Mouse (Mus musculus) cerebellum, adult 11-12 months (tissue): ENCODE measurements around the gene Zfp511.

ENCODE experiments used
- DNase-seq: peaks from one replicate; pipeline ENCODE4 v3.0.0; 2022

Gene Zfp511

DNA sequence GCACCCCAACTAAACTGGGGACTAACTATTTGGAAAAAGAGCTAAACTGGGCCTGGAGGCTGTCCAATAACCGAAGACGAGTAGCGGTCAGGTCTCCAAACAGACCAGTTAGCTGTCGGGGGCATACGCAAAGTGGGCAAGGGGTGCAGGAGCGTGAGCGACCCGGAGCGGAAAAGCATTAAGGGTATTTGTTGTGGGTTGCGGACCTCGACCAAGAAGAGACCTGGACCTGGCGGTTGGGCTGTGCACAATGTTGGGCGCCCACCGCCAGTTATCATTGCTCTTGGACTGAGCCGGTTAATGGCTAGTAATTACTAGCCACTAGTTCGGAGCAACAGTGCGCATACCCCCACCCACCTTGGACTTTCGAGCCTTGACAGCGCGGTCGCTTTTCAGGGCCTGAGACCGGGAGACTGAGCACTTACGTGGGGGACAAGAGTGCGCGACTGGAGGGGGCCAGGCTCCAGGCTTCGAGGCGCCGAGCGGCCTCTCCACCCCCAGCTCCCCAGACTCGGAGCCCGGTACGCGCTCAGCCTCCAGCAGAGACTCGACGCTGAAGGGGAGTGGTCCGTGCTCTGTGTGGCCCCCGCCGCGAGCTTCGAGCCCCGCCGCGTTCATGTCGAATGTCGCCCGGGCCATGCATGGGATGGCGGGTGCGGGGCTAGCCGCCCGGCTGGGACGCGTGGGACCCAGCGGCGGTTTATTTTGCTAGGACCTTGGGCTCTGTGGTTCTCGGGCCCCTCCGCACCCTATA lies 12.3 kb downstream of the Zfp511 start, which contains the start of gene Msx3:
Gene Msx3 (minus strand): TSS at position 729 of the 754 bp plus-strand sequence.
- DNase-seq = no peak

DNA sequence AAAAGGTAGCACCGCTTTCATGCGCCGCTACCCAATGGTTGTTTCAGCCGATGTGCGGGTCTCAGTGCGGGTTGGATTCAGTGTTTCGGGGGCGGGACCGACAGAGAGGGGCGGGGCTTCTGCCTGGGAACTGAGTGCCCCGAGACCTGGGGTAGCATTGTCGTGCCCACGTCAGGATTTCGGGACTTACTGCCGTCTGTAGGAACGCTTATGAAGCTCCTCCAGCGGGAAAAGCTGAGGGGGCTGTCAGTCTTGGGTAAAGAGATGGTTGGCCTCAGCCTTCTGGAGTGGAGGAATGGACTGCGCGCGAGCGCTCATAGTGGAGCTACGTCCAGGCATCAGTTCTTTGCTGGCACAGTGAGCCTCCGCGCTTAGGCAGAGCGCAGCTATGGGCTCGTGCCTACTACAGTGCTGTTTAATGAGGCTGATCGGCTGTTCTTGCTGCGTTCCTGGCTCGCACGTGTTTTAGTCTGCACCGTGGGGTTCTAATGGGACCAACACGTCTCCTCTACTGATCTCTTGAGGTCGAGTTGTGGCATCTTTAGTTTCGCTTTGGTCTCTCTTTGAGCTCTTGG lies 13.0 kb downstream of the Zfp511 start:
- DNase-seq = no peak

DNA sequence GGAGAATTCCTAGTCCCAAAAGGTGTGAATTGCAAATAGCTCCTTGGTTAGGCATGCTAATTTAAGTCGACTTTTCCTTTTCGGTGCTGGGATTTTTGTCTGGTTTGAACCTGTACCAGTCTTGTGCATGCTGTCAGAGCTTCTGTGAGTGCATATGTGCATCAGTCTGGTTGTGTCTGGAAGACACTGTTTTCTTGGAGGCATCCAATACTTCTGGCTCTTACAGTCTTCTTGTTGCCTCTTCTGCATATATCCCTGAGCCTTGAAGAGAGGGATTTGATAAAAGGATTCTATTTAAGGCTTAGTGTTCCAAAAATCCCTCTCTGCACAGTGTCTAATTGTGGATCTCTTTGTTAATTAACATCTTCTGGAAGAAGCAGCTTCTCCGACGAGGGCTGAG lies 17.9 kb downstream of the Zfp511 start:
- DNase-seq = no peak

DNA sequence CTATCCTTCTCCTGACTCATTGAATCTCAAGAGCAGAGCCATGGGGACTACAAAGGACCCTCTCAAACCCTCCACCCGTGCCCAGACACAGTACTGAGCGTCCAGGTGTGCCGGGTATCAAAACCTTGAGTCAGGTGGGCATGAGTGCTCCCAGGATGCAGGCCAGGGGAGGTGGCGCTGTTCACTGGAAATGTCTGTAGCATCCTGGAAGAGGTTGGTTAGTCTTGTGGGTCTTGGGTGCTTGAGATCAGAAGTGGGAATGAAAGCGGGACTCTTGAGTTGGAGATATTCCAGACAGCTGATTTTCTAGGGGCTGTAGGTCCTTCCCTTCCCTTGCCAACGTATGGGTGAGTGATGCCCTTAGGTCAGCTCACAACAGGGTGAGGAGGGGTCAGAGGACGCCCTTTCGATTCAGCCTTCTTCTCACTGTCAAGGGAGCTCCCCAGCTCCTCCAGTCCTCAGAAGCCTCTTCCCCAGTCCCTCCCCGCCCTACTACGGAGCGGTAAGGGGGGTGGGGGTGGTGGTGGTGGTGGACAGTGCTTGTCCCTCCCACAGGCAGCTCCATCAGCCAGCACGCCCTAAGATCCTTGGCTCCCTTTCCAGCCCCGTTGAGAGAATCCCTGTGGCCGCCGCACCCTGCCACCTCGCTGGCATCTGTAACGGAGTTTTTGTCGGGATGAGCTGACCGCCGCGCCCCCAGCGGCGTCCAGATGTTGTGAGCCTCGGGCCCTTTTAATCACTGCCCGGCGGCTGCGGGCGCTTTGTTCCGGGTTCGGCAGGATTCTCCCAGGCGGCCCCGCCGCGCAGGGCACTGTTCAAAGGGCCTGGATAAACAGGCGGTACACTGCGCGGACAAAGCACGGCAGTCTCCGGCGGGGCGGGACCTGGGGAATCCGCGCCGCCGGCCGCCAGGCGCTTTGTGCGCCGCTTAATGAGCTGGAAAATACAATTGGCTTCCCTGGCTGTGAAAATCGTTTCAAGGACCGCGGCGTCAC lies 21.5 kb downstream of the Zfp511 start:
- DNase-seq = no peak

DNA sequence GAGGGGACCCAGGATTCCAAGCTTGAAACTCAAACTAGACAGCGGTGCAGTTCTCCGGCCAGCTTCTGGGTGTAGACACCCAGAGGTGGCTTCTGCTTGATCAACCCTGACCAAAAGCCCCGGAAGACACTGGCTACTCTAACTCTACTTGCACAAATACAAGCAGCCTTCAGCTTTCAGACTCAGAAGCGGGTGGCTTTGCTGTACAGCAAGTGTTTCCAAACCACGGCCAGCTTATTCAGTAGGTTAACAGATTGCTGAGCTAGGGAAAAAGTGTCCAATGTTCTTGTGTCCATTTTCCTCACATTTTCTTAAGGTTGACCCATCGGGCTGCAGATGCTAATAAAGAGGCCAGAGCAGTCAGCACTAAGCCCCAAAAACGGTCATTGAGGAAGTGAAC lies 22.3 kb downstream of the Zfp511 start:
- no peak for DNase-seq

DNA sequence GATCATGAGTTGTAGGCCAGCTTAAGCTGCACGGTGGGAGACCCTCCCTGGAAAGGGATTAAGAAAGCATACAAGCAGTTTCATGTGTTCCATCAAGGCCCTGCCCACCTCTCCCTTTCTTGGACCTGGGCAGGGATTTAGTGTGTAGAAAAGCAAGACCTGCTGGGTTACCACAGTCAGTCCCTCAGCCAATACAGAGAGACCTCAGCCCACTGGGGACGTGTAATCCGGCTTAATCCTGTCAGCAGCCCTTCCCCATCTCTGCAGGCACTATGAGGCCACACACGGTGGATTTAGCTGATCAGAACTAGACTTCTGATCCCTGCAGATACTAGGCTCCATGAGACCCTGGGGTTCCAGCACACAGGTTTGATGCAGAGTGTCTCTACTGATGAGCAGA lies 23.4 kb downstream of the Zfp511 start:
- no peak for DNase-seq

DNA sequence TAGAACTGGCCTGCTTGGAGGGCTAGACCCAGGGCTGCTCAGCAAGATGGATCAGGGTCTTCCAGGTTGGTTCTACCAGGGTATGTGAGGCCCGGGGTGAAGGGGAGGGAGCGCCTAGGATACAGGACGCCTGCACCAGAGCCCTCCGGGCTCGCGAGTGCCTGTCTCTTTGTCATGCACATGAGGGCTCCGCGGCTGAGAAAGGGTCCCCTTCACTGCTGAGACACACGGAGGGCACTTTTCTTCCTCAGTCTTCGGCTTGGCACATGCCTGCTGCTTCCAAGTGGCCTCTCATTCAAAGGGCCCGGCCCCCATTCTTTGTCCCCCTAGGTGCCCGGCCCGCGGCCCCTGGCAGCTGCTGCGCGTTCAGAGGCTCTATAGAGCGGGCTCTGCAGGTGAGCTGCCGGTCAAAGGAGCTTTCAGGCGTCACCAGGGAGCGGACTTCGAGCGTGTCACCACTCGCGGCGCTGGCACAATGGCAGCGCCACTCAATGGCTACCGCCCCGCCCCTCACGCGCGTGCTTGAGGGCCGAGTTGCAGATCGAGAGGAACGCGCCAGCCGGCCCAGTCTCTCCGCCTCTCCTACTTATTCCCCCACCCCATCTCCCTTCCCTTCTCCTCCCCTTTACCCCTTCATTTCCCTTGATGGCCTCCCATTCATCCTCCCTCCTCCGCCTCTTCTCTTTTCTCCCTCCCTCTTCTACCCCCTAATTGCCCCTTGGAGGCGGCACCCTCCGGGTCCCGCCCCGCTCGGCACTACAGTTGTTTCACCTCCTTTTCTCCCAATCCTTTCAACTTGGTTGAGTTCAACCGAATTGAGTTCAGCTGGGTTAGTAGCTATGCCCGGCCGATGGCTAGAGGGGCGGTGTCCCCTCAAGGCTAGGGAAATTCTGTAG lies 25.0 kb downstream of the Zfp511 start:
- no peak for DNase-seq

DNA sequence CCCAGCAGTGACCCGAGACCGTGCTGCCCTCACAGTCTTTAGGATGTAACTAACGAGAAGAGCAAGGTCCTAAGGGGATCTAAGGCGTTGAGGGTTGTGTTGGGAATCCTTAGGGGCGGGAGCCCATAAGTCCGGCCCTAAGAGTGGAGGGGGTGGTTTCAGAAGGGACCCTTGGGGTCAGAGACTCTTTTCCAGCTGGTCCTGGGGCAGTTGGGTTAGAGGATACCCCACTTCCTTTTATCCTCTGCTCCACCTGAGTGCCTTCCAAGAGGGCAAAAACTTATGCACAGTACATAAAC lies 25.6 kb downstream of the Zfp511 start:
- DNase-seq = no peak

DNA sequence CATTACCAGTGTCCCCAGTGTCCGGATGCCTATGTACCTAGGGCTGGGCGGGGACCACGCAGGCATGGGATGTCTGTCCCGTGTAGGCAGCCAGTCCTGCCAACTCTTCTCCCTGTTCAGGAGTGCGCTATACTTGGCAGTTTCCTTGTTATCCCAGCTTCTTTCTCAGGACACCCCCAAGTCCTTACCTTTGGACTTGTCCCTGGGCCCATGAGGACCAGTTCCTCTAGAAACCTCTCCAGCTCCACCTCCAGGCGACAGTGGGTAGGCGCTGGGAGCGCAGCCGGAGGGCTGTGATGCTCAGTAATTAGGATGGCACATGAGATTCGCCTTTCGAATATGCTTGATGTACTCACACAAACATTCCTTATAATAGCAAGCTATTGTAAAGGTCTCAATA lies 26.1 kb downstream of the Zfp511 start:
- no peak for DNase-seq

DNA sequence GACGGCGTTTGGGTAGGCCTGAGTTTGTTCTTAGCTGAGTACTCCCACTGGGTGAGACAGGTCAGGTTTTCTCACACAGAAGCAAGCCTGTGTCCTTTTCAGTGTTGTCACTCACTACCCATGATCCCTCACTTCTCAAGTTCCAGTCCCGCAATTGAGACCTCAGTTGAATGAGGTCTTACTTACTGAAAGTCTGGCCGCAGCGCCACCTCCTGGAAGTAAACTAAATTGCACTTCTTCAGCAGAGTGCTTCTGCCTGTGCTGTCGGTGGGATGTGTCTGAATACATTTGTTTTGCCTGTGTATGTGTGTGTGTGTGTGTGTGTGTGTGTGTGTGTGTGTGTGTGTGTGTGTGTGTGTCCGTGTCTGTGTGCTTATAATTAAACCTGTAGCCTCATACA lies 26.9 kb downstream of the Zfp511 start:
- DNase-seq = peak; percentile 43

DNA sequence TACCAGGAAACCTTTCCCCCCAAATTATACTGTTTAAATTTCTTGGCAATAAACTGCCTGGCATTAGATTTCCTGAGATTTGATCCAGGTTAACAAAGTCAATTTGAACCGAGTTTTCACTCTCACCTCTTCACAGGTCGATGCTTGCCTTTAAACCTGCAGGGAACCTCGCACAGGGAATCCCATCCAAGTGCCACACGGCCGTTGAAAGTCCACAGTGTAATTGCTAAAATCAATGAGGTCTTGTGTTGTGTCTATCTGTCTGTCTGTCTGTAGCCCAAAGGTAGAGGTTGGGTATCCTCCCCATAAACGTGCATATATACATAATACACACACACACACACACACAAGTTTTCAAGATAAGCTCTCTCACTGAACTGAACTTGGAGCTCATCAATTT lies 31.2 kb downstream of the Zfp511 start:
- no peak for DNase-seq

DNA sequence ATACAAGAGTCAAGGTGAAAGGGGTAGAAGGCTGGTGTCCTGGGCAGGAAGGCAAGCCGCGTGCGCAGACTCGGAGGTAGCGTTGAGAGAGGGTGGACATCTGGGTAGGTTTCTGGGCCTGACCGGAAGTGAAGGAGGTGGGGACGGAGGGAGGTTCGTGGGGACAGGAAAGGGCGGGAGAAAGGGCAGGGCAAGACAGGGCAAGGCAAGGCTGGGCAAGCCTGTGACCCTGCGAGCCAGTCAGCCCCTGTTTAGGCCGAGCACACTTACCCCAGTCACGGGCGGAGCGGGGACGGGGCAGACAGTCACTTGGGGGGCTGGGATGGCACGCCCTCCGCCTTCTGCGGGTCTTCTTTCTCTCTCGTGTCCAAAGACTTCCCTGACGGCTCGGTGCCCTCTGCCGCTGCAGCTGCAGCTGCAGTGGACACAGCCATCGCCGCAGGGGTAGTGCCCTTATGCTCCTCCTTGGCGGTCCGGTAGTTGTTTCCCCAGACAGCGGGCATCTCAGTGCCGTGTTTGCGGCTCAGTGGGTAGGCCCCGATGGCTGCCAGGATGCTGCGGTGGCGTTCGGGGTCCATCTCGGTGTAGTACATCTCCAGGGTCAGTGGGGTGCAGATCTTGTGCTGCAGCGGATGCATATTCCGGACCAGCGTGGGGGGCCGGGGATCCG lies 34.0 kb downstream of the Zfp511 start:
- DNase-seq = no peak

DNA sequence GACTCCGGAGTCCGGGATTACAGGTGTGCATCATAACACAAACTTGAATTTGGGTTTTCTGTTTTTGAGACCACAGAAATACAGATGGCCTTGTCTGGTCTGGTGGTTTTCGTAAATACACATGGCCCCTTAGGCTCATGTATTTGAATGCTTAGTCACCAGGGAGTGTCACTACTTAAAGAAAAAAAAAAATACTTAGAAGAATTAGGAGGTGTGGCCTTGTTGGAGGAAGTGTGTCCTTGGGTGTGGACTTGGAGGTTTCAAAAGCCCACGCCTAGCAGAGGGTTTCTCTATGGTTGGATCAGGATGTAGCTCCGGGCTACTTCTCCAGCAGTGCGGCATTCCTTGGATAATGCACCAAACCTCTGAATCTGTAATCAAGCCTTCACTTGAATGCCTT lies 41.5 kb downstream of the Zfp511 start:
- no peak for DNase-seq

DNA sequence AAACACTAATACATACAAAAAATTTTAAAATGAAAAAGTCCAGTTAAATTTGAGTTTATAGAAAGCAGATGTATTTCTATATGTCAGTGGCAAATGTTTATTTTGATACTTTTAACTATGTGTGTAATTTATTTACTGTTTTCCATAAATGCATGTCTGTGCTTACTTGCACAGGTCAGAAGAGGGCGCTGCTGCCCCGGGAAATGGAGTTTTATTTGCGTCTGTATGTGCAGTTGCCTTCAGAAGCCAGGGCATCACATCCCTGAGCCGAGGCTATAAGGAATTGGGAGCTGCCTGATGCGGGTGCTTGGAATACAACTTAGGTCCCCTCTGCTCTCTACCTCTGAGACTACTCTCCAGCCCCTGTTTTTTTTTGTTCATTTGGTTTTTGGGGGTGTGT lies 42.5 kb downstream of the Zfp511 start:
- peak; percentile 78 for DNase-seq

DNA sequence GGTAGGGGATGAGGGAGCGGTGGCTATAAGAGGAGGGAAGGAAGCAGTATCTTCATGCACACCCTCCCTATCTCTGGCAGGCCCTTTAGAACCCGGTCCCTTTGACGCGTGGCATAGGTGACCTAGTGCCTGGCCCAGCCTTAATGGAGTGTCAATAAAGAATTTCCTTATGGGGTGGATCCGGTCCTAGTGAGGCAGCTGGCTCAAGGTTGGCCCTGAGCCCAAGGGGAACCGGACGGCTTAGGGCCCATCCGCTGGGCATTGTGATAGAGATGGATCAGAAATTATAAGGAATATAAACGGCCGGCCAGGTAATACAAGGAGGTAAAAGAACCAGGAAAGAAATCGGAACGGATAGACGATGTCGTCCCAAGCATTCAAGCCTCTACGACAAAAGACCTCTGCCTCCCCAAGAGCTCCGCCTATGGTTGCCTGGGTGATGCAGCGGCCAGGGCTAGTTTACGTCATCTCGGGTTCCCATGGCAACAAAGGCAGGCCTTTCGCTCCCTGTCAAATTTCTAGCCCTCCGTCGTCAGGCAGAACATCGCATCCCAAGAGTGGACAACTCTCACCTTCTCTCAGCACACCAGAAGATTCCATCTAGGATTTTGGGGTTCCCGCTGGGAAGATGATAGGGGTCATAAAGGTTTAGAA lies 44.4 kb downstream of the Zfp511 start:
- DNase-seq = peak; percentile 93

DNA sequence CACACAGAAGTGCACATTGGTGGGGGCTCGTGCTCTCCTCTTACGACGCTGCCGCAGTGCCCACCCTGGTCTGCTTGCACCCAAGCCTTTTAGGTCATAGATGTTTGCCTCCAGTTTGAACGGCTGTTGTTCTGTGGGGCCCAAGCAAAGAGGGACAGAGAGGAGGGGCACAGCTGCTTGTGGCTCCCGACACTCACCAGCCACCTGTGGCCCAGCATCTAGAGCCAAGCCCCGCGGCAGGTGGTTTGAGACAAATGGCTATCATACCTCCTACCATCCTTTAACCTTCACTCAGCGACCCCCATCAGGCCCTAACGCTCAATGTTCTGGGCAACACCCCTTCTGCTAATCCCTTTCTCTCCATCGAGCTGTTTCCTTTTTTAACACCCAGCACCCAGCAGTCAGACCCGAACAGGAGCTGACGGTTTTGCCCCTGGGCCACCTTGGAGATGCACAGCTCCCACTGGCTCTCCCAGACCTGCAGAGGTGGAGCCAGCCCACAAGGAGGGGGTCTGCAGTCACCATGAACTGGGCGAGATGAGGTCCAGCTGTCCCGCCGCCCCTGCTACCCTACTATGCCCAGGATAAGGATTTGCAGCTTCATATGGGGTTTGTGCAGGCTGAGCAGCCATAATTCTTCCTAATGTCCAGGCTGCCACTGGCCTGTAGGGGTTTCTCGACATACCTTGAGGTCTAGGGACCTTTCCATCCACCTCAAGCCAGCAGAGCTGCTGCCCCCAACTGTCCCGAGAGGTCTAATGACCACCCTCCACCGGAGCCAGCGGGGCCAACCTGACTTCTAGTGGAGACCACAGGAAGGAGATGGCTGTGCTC lies 45.4 kb downstream of the Zfp511 start:
- DNase-seq = peak; percentile 70

DNA sequence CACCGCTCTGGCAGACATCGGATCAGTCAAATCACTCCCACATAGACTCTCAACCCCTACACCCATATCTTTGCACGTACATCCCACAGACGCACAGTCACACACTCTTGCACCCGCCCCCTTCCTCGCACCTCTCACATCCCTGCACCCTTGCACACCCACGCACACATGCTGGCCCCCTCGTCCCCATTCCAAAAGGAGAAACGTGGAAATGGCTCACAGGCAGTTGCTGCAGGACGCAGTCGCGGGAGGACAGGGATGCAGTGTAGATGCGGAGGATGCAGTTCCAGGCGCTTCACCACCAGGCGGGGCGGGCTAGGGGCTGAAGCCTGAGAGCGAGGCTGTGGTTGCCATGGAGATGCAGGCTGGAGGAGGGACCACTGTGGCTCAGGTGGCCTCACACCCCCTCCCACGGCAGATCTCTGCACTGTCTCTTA lies 46.1 kb downstream of the Zfp511 start, which contains the start of gene Caly:
Gene Caly (minus strand): TSS at position 307 of the 437 bp plus-strand sequence.
- DNase-seq = peak; percentile 84
